Mouse (Mus musculus): Measurements from ENCODE around the gene March4.

- TF ChIP-seq POLR2A (IDR thresholded peaks at IDR 0.05; ENCODE audit: borderline replicate concordance, extremely low read depth, low read depth, low read length) (no peak), CTCF (IDR thresholded peaks at IDR 0.05; ENCODE audit: insufficient read depth, low read length) (no peak)
Measured at GRCm38 (mm10) chr1:72428526-72428925, 108.2 kb downstream of the March4 start.
